In genomic region chr15:59716872-59717271, GRCm38 (mm10) we compare ENCODE assay signal across 23 mouse cellular contexts.
DNase-seq lines count a peak whose midpoint lies in the region; ATAC-seq and TF ChIP-seq lines count a peak whose summit lies in the region.
"Had no signal": no experiment of that assay in that cellular context is flagged by ENCODE, and none has a peak within 500 bp of the region (broad histone marks: within the 10 kb centered on the region; RNA-seq: fewer than 3 reads in every experiment).

No protein-coding gene starts in this region.

- H3K79me2 ChIP-seq in macrophage (ENCODE audit: inconsistent target), result no peaks in the 10 kb centered on the region

- TF ChIP-seq CTCF in thymus, adult 2 months (IDR thresholded peaks at IDR 0.05; ENCODE audit: borderline replicate concordance, control insufficient read depth, extremely low read depth, insufficient read depth, low read length, poor library complexity), result no peak

- WGBS in thymus, adult 2 months, result 16% methylated on average over 6 of the region's 6 CpGs
- WGBS in macrophage (ENCODE audit: missing documents), result 18% methylated on average over 6 of the region's 6 CpGs

- no peak for DNase-seq in thymus, adult 2 months
- DNase-seq in thymus, postnatal 4 days, result no peak
- no peak for DNase-seq in right cerebral cortex, postnatal 10 days (ENCODE audit: low spot score in 2 of 2)
- DNase-seq in embryo, embryonic 11 days, result no peak
- DNase-seq: adrenal gland, postnatal 14 days; cerebellum, adult 11 months; cerebellum, adult 9-11 months; gastrocnemius, postnatal 36 days; heart, postnatal 36 days; kidney, adult 11 months; kidney, postnatal 36 days; midbrain, embryonic 14.5 days; retina, postnatal 1 day had no signal

- no peak overlapping the region for H3K4me3 ChIP-seq in thymus, adult 2 months (ENCODE audit: control insufficient read depth, insufficient read depth, low read length)
- no peak overlapping the region for H3K4me3 ChIP-seq in brown adipose tissue, adult 24 weeks (ENCODE audit: insufficient read depth, low read depth, low read length)
- no peak overlapping the region for H3K4me3 ChIP-seq in macrophage (ENCODE audit: inconsistent target)
- H3K4me3 ChIP-seq: heart, embryonic 15.5 days; hindbrain, embryonic 13.5 days; kidney, embryonic 15.5 days; limb, embryonic 12.5 days; lung, embryonic 15.5 days; neural tube, embryonic 13.5 days; stomach, embryonic 15.5 days had no signal

- H3K27me3 ChIP-seq in thymus, adult 2 months (ENCODE audit: control insufficient read depth, insufficient read depth, low read length), result no peaks in the 10 kb centered on the region
- H3K27me3 ChIP-seq: heart, embryonic 15.5 days; hindbrain, embryonic 13.5 days; kidney, embryonic 15.5 days; limb, embryonic 12.5 days; lung, embryonic 15.5 days; neural tube, embryonic 13.5 days; stomach, embryonic 15.5 days had no signal

- no peaks in the 10 kb centered on the region for H3K36me3 ChIP-seq in thymus, adult 2 months (ENCODE audit: control insufficient read depth, insufficient read depth, low read length)
- H3K36me3 ChIP-seq in macrophage (ENCODE audit: inconsistent target), result no peaks in the 10 kb centered on the region
- H3K36me3 ChIP-seq: heart, embryonic 15.5 days; hindbrain, embryonic 13.5 days; kidney, embryonic 15.5 days; limb, embryonic 12.5 days; lung, embryonic 15.5 days; neural tube, embryonic 13.5 days; stomach, embryonic 15.5 days had no signal

- H3K4me1 ChIP-seq in thymus, adult 2 months (replicated peaks; ENCODE audit: control insufficient read depth, insufficient read depth, low read length), result peaks cover 39% of the 10 kb centered on the region
- peaks cover 9% of the 10 kb centered on the region; the same call in 1 of the 2 replicates for H3K4me1 ChIP-seq in brown adipose tissue, adult 24 weeks (ENCODE audit: control insufficient read depth, insufficient read depth, insufficient read length, low read length)
- H3K4me1 ChIP-seq: hindbrain, embryonic 13.5 days had no signal

- peak overlapping the region; percentile 36; the same call in 1 of the 2 replicates for H3K27ac ChIP-seq in thymus, adult 2 months (ENCODE audit: control insufficient read depth, insufficient read depth, low read length)
- H3K27ac ChIP-seq in brown adipose tissue, adult 24 weeks (replicated peaks; ENCODE audit: low read depth, low read length), result peak overlapping the region; percentile 50; the same call in 1 of the 2 replicates
- H3K27ac ChIP-seq in macrophage, result peak overlapping the region; percentile 38
- H3K27ac ChIP-seq: heart, embryonic 15.5 days; hindbrain, embryonic 13.5 days; kidney, embryonic 15.5 days; limb, embryonic 12.5 days; lung, embryonic 15.5 days; neural tube, embryonic 13.5 days; stomach, embryonic 15.5 days had no signal

- ATAC-seq in granulocyte monocyte progenitor cell, adult 5-6 weeks (replicated peaks; ENCODE audit: poor library complexity, severe bottlenecking), result peak; percentile 27

- TF ChIP-seq POLR2A in thymus, adult 2 months (IDR thresholded peaks at IDR 0.05; ENCODE audit: control insufficient read depth, extremely low read depth, insufficient read depth, low read length, poor library complexity), result no peak
